In genomic region chr9:88260072-88260635, GRCm38 (mm10) we compare ENCODE assay signal across 24 mouse cellular contexts.
A peak's percentile ranks its signal among the peaks of the same experiment; 100 is the strongest.
DNase-seq lines count a peak whose midpoint lies in the region; ATAC-seq lines count a peak whose summit lies in the region.
"Had no signal": no experiment of that assay in that cellular context is flagged by ENCODE, and none has a peak within 500 bp of the region (broad histone marks: within the 10 kb centered on the region; RNA-seq: fewer than 3 reads in every experiment).

No protein-coding gene starts in this region.

- peak; percentile 18 for DNase-seq in 3T3-L1 (ENCODE audit: low read depth, low spot score)
- DNase-seq in large intestine, adult 2 months (ENCODE audit: low read depth, low spot score) = peak; percentile 75
- no peak for DNase-seq in heart, postnatal 4 days
- DNase-seq in urinary bladder, postnatal 10 days (ENCODE audit: low spot score) = no peak
- no peak for DNase-seq in right cerebral cortex, postnatal 36 days (ENCODE audit: low spot score in 2 of 2)
- no peak for DNase-seq in kidney, adult 18-20 months
- DNase-seq: adrenal gland, adult 8-10 months; cerebellum, adult 11-12 months; cerebellum, adult 8-10 months; cerebellum, postnatal 36 days; embryo, embryonic 11 days had no signal

- no peak overlapping the region for H3K4me3 ChIP-seq in intestine, embryonic 15.5 days (replicated peaks)
- no peak overlapping the region for H3K4me3 ChIP-seq in stomach, embryonic 15.5 days (replicated peaks)
- H3K4me3 ChIP-seq: embryonic facial prominence, embryonic 10.5 days; embryonic facial prominence, embryonic 13.5 days; erythroblast, embryonic 14.5 days; forebrain, embryonic 12.5 days; forebrain, embryonic 15.5 days; hindbrain, embryonic 10.5 days; hindbrain, embryonic 13.5 days had no signal

- WGBS in intestine, embryonic 15.5 days = 51% methylated on average over 2 of the region's 2 CpGs
- 28% methylated on average over 2 of the region's 2 CpGs for WGBS in large intestine, adult 2 months
- WGBS in stomach, embryonic 15.5 days = 41% methylated on average over 2 of the region's 2 CpGs

- no peaks in the 10 kb centered on the region for H3K36me3 ChIP-seq in intestine, embryonic 15.5 days
- H3K36me3 ChIP-seq in stomach, embryonic 15.5 days = no peaks in the 10 kb centered on the region
- H3K36me3 ChIP-seq: embryonic facial prominence, embryonic 10.5 days; embryonic facial prominence, embryonic 13.5 days; forebrain, embryonic 12.5 days; forebrain, embryonic 15.5 days; hindbrain, embryonic 10.5 days; hindbrain, embryonic 13.5 days had no signal

- no peaks in the 10 kb centered on the region for H3K9me3 ChIP-seq in intestine, embryonic 15.5 days
- H3K9me3 ChIP-seq in stomach, embryonic 15.5 days = no peaks in the 10 kb centered on the region
- H3K9me3 ChIP-seq: embryonic facial prominence, embryonic 10.5 days; embryonic facial prominence, embryonic 13.5 days; forebrain, embryonic 12.5 days; forebrain, embryonic 15.5 days; hindbrain, embryonic 10.5 days; hindbrain, embryonic 13.5 days had no signal

- H3K9ac ChIP-seq in intestine, embryonic 15.5 days = no peak overlapping the region
- no peak overlapping the region for H3K9ac ChIP-seq in stomach, embryonic 15.5 days
- H3K9ac ChIP-seq: embryonic facial prominence, embryonic 13.5 days; forebrain, embryonic 12.5 days; forebrain, embryonic 15.5 days; hindbrain, embryonic 13.5 days had no signal

- H3K4me2 ChIP-seq in intestine, embryonic 15.5 days (replicated peaks) = no peak overlapping the region
- no peak overlapping the region for H3K4me2 ChIP-seq in stomach, embryonic 15.5 days
- H3K4me2 ChIP-seq: embryonic facial prominence, embryonic 13.5 days; forebrain, embryonic 12.5 days; forebrain, embryonic 15.5 days; heart, embryonic 11.5 days; hindbrain, embryonic 13.5 days had no signal

- H3K27me3 ChIP-seq in intestine, embryonic 15.5 days (replicated peaks) = no peaks in the 10 kb centered on the region
- no peaks in the 10 kb centered on the region for H3K27me3 ChIP-seq in stomach, embryonic 15.5 days (replicated peaks)
- H3K27me3 ChIP-seq: embryonic facial prominence, embryonic 13.5 days; forebrain, embryonic 12.5 days; forebrain, embryonic 15.5 days; hindbrain, embryonic 13.5 days had no signal

- peak; percentile 89 for ATAC-seq in intestine, embryonic 15.5 days
- ATAC-seq in stomach, embryonic 15.5 days (ENCODE audit: insufficient read depth, low FRiP score, low read depth) = peak; percentile 66
- ATAC-seq: activated CD4-positive, CD25-positive, alpha-beta regulatory T cell, adult 4 months; CD4-positive, CD25-positive, alpha-beta regulatory T cell, adult 4 months; forebrain, embryonic 15.5 days; hindbrain, embryonic 16.5 days had no signal

- no peak overlapping the region for H3K27ac ChIP-seq in intestine, embryonic 15.5 days
- no peak overlapping the region for H3K27ac ChIP-seq in stomach, embryonic 15.5 days
- H3K27ac ChIP-seq: embryonic facial prominence, embryonic 10.5 days; embryonic facial prominence, embryonic 13.5 days; forebrain, embryonic 12.5 days; forebrain, embryonic 15.5 days; hindbrain, embryonic 10.5 days; hindbrain, embryonic 13.5 days had no signal

- 0 out of 2 replicates have a peak, but pooled peaks cover 4% of the 10 kb centered on the region for H3K4me1 ChIP-seq in intestine, embryonic 15.5 days (replicated peaks)
- H3K4me1 ChIP-seq in stomach, embryonic 15.5 days = no peaks in the 10 kb centered on the region
- H3K4me1 ChIP-seq: embryonic facial prominence, embryonic 10.5 days; embryonic facial prominence, embryonic 13.5 days; forebrain, embryonic 12.5 days; forebrain, embryonic 15.5 days; hindbrain, embryonic 10.5 days; hindbrain, embryonic 13.5 days had no signal

Comparison
In these comparisons a context has a peak if more than half of its experiments do, and no peak if none do; other contexts are left out.
1. DNase-seq: peak in 3T3-L1 (single experiment) and large intestine, adult 2 months (single experiment); none in heart, postnatal 4 days (single experiment), urinary bladder, postnatal 10 days (single experiment), right cerebral cortex, postnatal 36 days (0 of 2) and kidney, adult 18-20 months (single experiment).